In the genomic region with DNA sequence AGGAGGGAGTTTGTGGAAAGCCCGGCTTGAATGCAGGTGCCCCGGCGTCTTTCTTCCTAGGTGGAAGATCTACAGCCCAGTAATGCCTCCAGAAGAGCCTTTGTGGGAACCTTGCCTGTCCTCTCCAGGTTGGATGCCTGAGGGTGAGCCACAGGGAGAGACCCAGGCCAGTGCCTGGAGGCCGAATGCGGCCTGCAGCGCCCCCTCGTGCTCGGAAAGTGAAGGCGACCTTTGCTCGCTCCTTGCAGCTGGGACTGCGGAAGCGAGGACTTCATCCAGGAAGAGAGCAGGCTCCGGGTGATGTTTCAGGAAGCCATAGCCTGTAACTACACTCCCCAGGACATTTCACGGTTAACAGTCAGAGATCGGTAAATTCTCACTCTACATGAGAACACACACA, we compare ENCODE assay signal across 9 mouse cellular contexts. TPM values are rescaled to one million over a fixed set of nuclear protein-coding genes. Genes with fewer than 3 reads are reported as not detected.
DNase-seq lines count a peak whose midpoint lies in the region; ATAC-seq lines count a peak whose summit lies in the region.
"Had no signal": no experiment of that assay in that cellular context is flagged by ENCODE, and none has a peak within 500 bp of the region (broad histone marks: within the 10 kb centered on the region; RNA-seq: fewer than 3 reads in every experiment).

No protein-coding gene starts in this region.

- no peaks in the 10 kb centered on the region for H3K27me3 ChIP-seq in kidney, embryonic 16.5 days (ENCODE audit: insufficient read depth, low read length)

- no peak overlapping the region for H3K27ac ChIP-seq in kidney, embryonic 16.5 days (ENCODE audit: low read length)

- no peaks in the 10 kb centered on the region for H3K9me3 ChIP-seq in kidney, embryonic 16.5 days (ENCODE audit: low read length)

- no peak overlapping the region for H3K4me2 ChIP-seq in kidney, embryonic 16.5 days (replicated peaks; ENCODE audit: low read depth, low read length)

- peaks cover 11% of the 10 kb centered on the region for H3K4me1 ChIP-seq in kidney, embryonic 16.5 days (ENCODE audit: insufficient read depth, low read length)

- peak; percentile 50; the same call in 1 of the 2 replicates for ATAC-seq in kidney, embryonic 16.5 days (ENCODE audit: low FRiP score, low TSS enrichment)
- ATAC-seq in inflammation-experienced regulatory T-cells, adult 6 months = no peak

- peak; percentile 14 for DNase-seq in ovary, postnatal 10 days (ENCODE audit: low spot score)
- no peak for DNase-seq in ovary, adult 18-20 months (ENCODE audit: low spot score)
- DNase-seq in adrenal gland, postnatal 25 days = peak; percentile 72
- peak; percentile 5 to 37 for DNase-seq in frontal cortex, postnatal 14 days (ENCODE audit: low spot score in 2 of 2)
- peak; percentile 16 to 26 for DNase-seq in lung, adult 18-20 months
- peak; percentile 5 for DNase-seq in right cerebral cortex, adult 18-20 months

- H3K4me3 ChIP-seq in kidney, embryonic 16.5 days (ENCODE audit: low read length) = no peak overlapping the region

- no peaks in the 10 kb centered on the region for H3K36me3 ChIP-seq in kidney, embryonic 16.5 days (ENCODE audit: insufficient read depth, low read length)

- no peak overlapping the region for H3K9ac ChIP-seq in kidney, embryonic 16.5 days (replicated peaks; ENCODE audit: low read length)

- 9% methylated on average over 15 of the region's 15 CpGs for WGBS in kidney, embryonic 16.5 days

RNA-seq across cellular contexts. Expression of a gene that starts 35.9 kb away (rescaled TPM):
- total RNA-seq in adrenal gland, postnatal 25 days (2021) = not detected in 2 replicates
- 0.18 and 0.42 TPM in 2 replicates for polyA plus RNA-seq in kidney, embryonic 16.5 days (2015; fragmentation: Nextera tagmentation; extraction: Ambion mirVana)
- under 1 TPM in 1 of 3 experiments, not detected in 2; 0.29 TPM for polyA plus RNA-seq in inflammation-experienced regulatory T-cells, adult 6 months (2017; shearing (Covaris generic))
- polyA plus RNA-seq: neural tube, embryonic 14.5 days had no signal
